Mouse (Mus musculus) ovary, adult 18-20 months (tissue): ENCODE results near the gene Txndc17.

Source experiments
- DNase-seq: peaks from one replicate; pipeline ENCODE4 v3.0.0; 2022; ENCODE audit warnings: low spot score, mixed read lengths

Gene Txndc17

GRCm38 (mm10) chr11:72223414-72223813 lies 16.1 kb downstream of the Txndc17 start:
- no peak for DNase-seq

- DNase-seq: no peak
These were observed 17.5 kb downstream of the Txndc17 start for GRCm38 (mm10) chr11:72224865-72225264.

GRCm38 (mm10) chr11:72226020-72226791 lies 18.9 kb downstream of the Txndc17 start:
- no peak for DNase-seq

- no peak for DNase-seq
These were observed 19.6 kb downstream of the Txndc17 start for GRCm38 (mm10) chr11:72226901-72227300.

GRCm38 (mm10) chr11:72228513-72228912 lies 21.2 kb downstream of the Txndc17 start:
- DNase-seq: no peak

GRCm38 (mm10) chr11:72232068-72232467 lies 24.7 kb downstream of the Txndc17 start:
- DNase-seq: no peak

GRCm38 (mm10) chr11:72232991-72233390 lies 25.6 kb downstream of the Txndc17 start:
- DNase-seq: no peak

GRCm38 (mm10) chr11:72234013-72234412 lies 26.7 kb downstream of the Txndc17 start:
- no peak for DNase-seq

- no peak for DNase-seq
These were observed 32.9 kb downstream of the Txndc17 start for GRCm38 (mm10) chr11:72240062-72240860.

- no peak for DNase-seq
These were observed 37.9 kb downstream of the Txndc17 start for GRCm38 (mm10) chr11:72245196-72245753.

GRCm38 (mm10) chr11:72255629-72256028 lies 48.3 kb downstream of the Txndc17 start:
- no peak for DNase-seq

GRCm38 (mm10) chr11:72256441-72256840 lies 49.1 kb downstream of the Txndc17 start:
- no peak for DNase-seq
